25 mouse cellular contexts compared by ENCODE assay signal in genomic region chr9:111228446-111228845, GRCm38 (mm10). TPM values are rescaled to one million over a fixed set of nuclear protein-coding genes. Genes with fewer than 3 reads are reported as not detected.
A peak's percentile ranks its signal among the peaks of the same experiment; 100 is the strongest.
DNase-seq lines count a peak whose midpoint lies in the region; ATAC-seq and TF ChIP-seq lines count a peak whose summit lies in the region.
"Had no signal": no experiment of that assay in that cellular context is flagged by ENCODE, and none has a peak within 500 bp of the region (broad histone marks: within the 10 kb centered on the region; RNA-seq: fewer than 3 reads in every experiment).

No protein-coding gene starts in this region.

- no peak for TF ChIP-seq POLR2A in brain, embryonic 14.5 days (IDR thresholded peaks at IDR 0.05; ENCODE audit: borderline replicate concordance, extremely low read depth, insufficient read depth, insufficient read length, poor library complexity, severe bottlenecking)

- no peak overlapping the region for H3K4me2 ChIP-seq in heart, embryonic 14.5 days (ENCODE audit: low read length)
- H3K4me2 ChIP-seq: embryonic facial prominence, embryonic 15.5 days; forebrain, embryonic 15.5 days; kidney, embryonic 15.5 days; limb, embryonic 13.5 days; liver, embryonic 12.5 days; midbrain, embryonic 13.5 days had no signal

- H3K9me3 ChIP-seq in heart, embryonic 14.5 days (ENCODE audit: control insufficient read depth, low read length) = no peaks in the 10 kb centered on the region
- H3K9me3 ChIP-seq in midbrain, embryonic 10.5 days (replicated peaks) = no peaks in the 10 kb centered on the region
- H3K9me3 ChIP-seq: embryonic facial prominence, embryonic 15.5 days; forebrain, embryonic 15.5 days; kidney, embryonic 15.5 days; limb, embryonic 13.5 days; liver, embryonic 12.5 days; midbrain, embryonic 13.5 days had no signal

- H3K9ac ChIP-seq in heart, embryonic 14.5 days (ENCODE audit: low read length) = no peak overlapping the region
- H3K9ac ChIP-seq: embryonic facial prominence, embryonic 15.5 days; forebrain, embryonic 15.5 days; kidney, embryonic 15.5 days; limb, embryonic 13.5 days; liver, embryonic 12.5 days; midbrain, embryonic 13.5 days had no signal

- peak; percentile 73; the same call in 1 of the 2 replicates for ATAC-seq in frontal cortex, adult (ENCODE audit: low TSS enrichment)
- ATAC-seq in heart, embryonic 14.5 days (ENCODE audit: insufficient number of reproducible peaks, insufficient read depth, low FRiP score, low read depth) = peak; percentile 91
- ATAC-seq in megakaryocyte progenitor cell, adult 5-6 weeks (replicated peaks; ENCODE audit: poor library complexity) = no peak
- ATAC-seq: forebrain, embryonic 15.5 days; hindbrain, embryonic 16.5 days; intestine, embryonic 16.5 days; liver, embryonic 12.5 days; midbrain, embryonic 13.5 days had no signal

- 17% methylated on average over 5 of the region's 5 CpGs for WGBS in heart, embryonic 14.5 days
- WGBS in midbrain, embryonic 10.5 days = 94% methylated on average over 5 of the region's 5 CpGs

- no peak for TF ChIP-seq CTCF in brain, embryonic 14.5 days (IDR thresholded peaks at IDR 0.05; ENCODE audit: borderline replicate concordance, extremely low read depth, insufficient read depth, insufficient read length)

- no peak for DNase-seq in frontal cortex, postnatal 14 days (ENCODE audit: low spot score in 2 of 2)
- DNase-seq in brain, embryonic 14.5 days (ENCODE audit: low read depth) = peak; percentile 2
- peak; percentile 62 for DNase-seq in heart, postnatal 4 days
- DNase-seq in midbrain, embryonic 10.5 days (ENCODE audit: low spot score) = no peak
- DNase-seq: adrenal gland, postnatal 14 days; cerebellum, adult 11 months; cerebellum, adult 9-11 months; gastrocnemius, postnatal 36 days; kidney, postnatal 4 days; lung, adult 18-20 months; lung, postnatal 10 days; right cerebral cortex, postnatal 25 days; spleen, adult 18-20 months; thymus, postnatal 25 days had no signal

- H3K4me3 ChIP-seq in heart, embryonic 14.5 days (ENCODE audit: control insufficient read depth in 1 of 2, insufficient read depth in 1 of 2, low read depth in 1 of 2, low read length in 2 of 2) = no peak overlapping the region
- no peak overlapping the region for H3K4me3 ChIP-seq in midbrain, embryonic 10.5 days
- H3K4me3 ChIP-seq: embryonic facial prominence, embryonic 15.5 days; forebrain, embryonic 15.5 days; kidney, embryonic 15.5 days; limb, embryonic 13.5 days; liver, embryonic 12.5 days; midbrain, embryonic 13.5 days had no signal

- peaks cover 94% of the 10 kb centered on the region for H3K36me3 ChIP-seq in heart, embryonic 14.5 days (ENCODE audit: control insufficient read depth, insufficient read depth, low read length)
- peaks cover 96% of the 10 kb centered on the region for H3K36me3 ChIP-seq in midbrain, embryonic 10.5 days

- H3K27ac ChIP-seq in heart, embryonic 14.5 days (replicated peaks in 1 of 2; ENCODE audit: control insufficient read depth in 1 of 2, insufficient read depth in 1 of 2, low read depth in 2 of 2, low read length in 2 of 2) = peak overlapping the region; percentile 61 to 62
- H3K27ac ChIP-seq in midbrain, embryonic 10.5 days (replicated peaks) = no peak overlapping the region
- H3K27ac ChIP-seq: embryonic facial prominence, embryonic 15.5 days; forebrain, embryonic 15.5 days; kidney, embryonic 15.5 days; limb, embryonic 13.5 days; liver, embryonic 12.5 days; midbrain, embryonic 13.5 days had no signal

- H3K4me1 ChIP-seq in heart, embryonic 14.5 days (ENCODE audit: control insufficient read depth in 2 of 2, insufficient read depth in 2 of 2, low read length in 2 of 2) = peaks cover 22 to 47% of the 10 kb centered on the region in 2 experiments
- no peaks in the 10 kb centered on the region for H3K4me1 ChIP-seq in midbrain, embryonic 10.5 days
- H3K4me1 ChIP-seq: embryonic facial prominence, embryonic 15.5 days; forebrain, embryonic 15.5 days; kidney, embryonic 15.5 days; midbrain, embryonic 13.5 days had no signal

- no peaks in the 10 kb centered on the region for H3K27me3 ChIP-seq in heart, embryonic 14.5 days (ENCODE audit: control insufficient read depth, insufficient read depth, low read length)
- no peaks in the 10 kb centered on the region for H3K27me3 ChIP-seq in midbrain, embryonic 10.5 days (ENCODE audit: low read depth, poor library complexity, severe bottlenecking)
- H3K27me3 ChIP-seq: embryonic facial prominence, embryonic 15.5 days; forebrain, embryonic 15.5 days; kidney, embryonic 15.5 days; limb, embryonic 13.5 days; liver, embryonic 12.5 days; midbrain, embryonic 13.5 days had no signal

RNA-seq across cellular contexts. Expression of gene Mlh1, which starts 43.1 kb away (rescaled TPM):
- polyA plus RNA-seq in brain, embryonic 14.5 days (2012; rRNA removed) = 40.9 and 49.6 TPM in 2 replicates
- polyA plus RNA-seq in heart, embryonic 14.5 days (2014; fragmentation: Nextera tagmentation; extraction: Ambion mirVana) = 34.1 and 36.1 TPM in 2 replicates
- 10 to 100 TPM; 24.3 to 25.0 TPM for total RNA-seq in heart, postnatal 4 days (2021)
- 51.9 and 54.3 TPM in 2 replicates for polyA plus RNA-seq in midbrain, embryonic 10.5 days (2016; fragmentation: Nextera tagmentation; extraction: Ambion mirVana)
- total RNA-seq in megakaryocyte progenitor cell, adult 5-6 weeks (2015) = 51.8 and 51.9 TPM in 2 replicates
- 46.6 and 58.4 TPM in 2 replicates for total RNA-seq in megakaryocyte progenitor cell, adult 5-6 weeks (2017)

RNA-seq across cellular contexts. Expression of gene Epm2aip1, which starts 43.3 kb away (rescaled TPM):
- 61.1 and 67.4 TPM in 2 replicates for polyA plus RNA-seq in brain, embryonic 14.5 days (2012; rRNA removed)
- 31.4 and 33.0 TPM in 2 replicates for polyA plus RNA-seq in heart, embryonic 14.5 days (2014; fragmentation: Nextera tagmentation; extraction: Ambion mirVana)
- total RNA-seq in heart, postnatal 4 days (2021) = 10 to 100 TPM; 32.5 to 35.4 TPM
- 25.3 and 30.4 TPM in 2 replicates for polyA plus RNA-seq in midbrain, embryonic 10.5 days (2016; fragmentation: Nextera tagmentation; extraction: Ambion mirVana)
- 19.1 and 23.8 TPM in 2 replicates for total RNA-seq in megakaryocyte progenitor cell, adult 5-6 weeks (2015)
- total RNA-seq in megakaryocyte progenitor cell, adult 5-6 weeks (2017) = 12.4 and 17.8 TPM in 2 replicates

Comparison
In these comparisons a context has a peak if more than half of its experiments do, and no peak if none do; other contexts are left out.
1. DNase-seq: peak in brain, embryonic 14.5 days (single experiment) and heart, postnatal 4 days (single experiment); none in frontal cortex, postnatal 14 days (0 of 2) and midbrain, embryonic 10.5 days (single experiment).